In the genomic region with DNA sequence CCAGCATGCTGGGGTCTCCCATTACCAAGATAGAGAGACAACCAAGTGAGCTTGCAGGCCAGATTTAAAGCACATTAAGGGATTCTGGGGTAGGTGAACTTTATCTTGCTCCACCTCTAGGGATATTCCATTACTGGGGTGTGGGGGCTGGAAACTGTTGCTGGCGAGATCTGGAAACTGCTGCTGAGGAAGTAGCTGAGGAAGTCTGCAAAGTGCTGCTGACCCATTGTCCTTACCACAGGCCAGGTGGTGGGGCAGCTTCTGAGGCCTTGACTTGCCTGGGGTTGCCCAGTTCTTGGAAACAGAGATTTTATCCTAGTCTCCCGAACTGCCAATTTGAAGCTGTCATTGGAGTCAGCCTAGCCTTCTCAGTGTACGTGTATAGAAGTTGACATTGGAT, we compare ENCODE assay signal across 20 mouse cellular contexts. TPM values are rescaled to one million over a fixed set of nuclear protein-coding genes. Genes with fewer than 3 reads are reported as not detected.
DNase-seq lines count a peak whose midpoint lies in the region; ATAC-seq and TF ChIP-seq lines count a peak whose summit lies in the region.
"Had no signal": no experiment of that assay in that cellular context is flagged by ENCODE, and none has a peak within 500 bp of the region (broad histone marks: within the 10 kb centered on the region; RNA-seq: fewer than 3 reads in every experiment).

No protein-coding gene starts in this region.

- no peak for TF ChIP-seq POLR2A in ES-Bruce4 (IDR thresholded peaks at IDR 0.05; ENCODE audit: insufficient read depth, low read length)

- H3K36me3 ChIP-seq in heart, embryonic 10.5 days, result no peaks in the 10 kb centered on the region
- H3K36me3 ChIP-seq in ES-Bruce4 (ENCODE audit: control insufficient read depth, insufficient read depth, low read length, poor library complexity, severe bottlenecking), result no peaks in the 10 kb centered on the region
- H3K36me3 ChIP-seq: embryonic facial prominence, embryonic 10.5 days; embryonic facial prominence, embryonic 12.5 days; forebrain, embryonic 15.5 days had no signal

- TF ChIP-seq EP300 in ES-Bruce4 (IDR thresholded peaks at IDR 0.05; ENCODE audit: insufficient read depth, low read depth, low read length), result no peak

- no peaks in the 10 kb centered on the region for H3K9me3 ChIP-seq in heart, embryonic 10.5 days
- H3K9me3 ChIP-seq in ES-Bruce4 (replicated peaks; ENCODE audit: control insufficient read depth, insufficient read depth, low read length, poor library complexity, severe bottlenecking), result no peaks in the 10 kb centered on the region
- H3K9me3 ChIP-seq: embryonic facial prominence, embryonic 10.5 days; embryonic facial prominence, embryonic 12.5 days; forebrain, embryonic 13.5 days; forebrain, embryonic 15.5 days had no signal

- no peak for TF ChIP-seq CTCF in ES-Bruce4 (IDR thresholded peaks at IDR 0.05; ENCODE audit: low read depth, low read length)

- H3K27me3 ChIP-seq in heart, embryonic 10.5 days (ENCODE audit: insufficient read depth, poor library complexity, severe bottlenecking), result no peaks in the 10 kb centered on the region
- no peaks in the 10 kb centered on the region for H3K27me3 ChIP-seq in ES-Bruce4 (ENCODE audit: control insufficient read depth, insufficient read depth, low read length, poor library complexity, severe bottlenecking)
- H3K27me3 ChIP-seq: CH12.LX; embryonic facial prominence, embryonic 12.5 days; forebrain, embryonic 15.5 days had no signal

- no peak overlapping the region for H3K4me3 ChIP-seq in heart, embryonic 10.5 days
- H3K4me3 ChIP-seq in ES-Bruce4 (ENCODE audit: low read depth, low read length), result no peak overlapping the region
- H3K4me3 ChIP-seq: embryonic facial prominence, embryonic 10.5 days; embryonic facial prominence, embryonic 12.5 days; forebrain, embryonic 13.5 days; forebrain, embryonic 15.5 days had no signal

- H3K4me1 ChIP-seq in heart, embryonic 10.5 days, result peaks cover 27% of the 10 kb centered on the region
- peaks cover 8% of the 10 kb centered on the region for H3K4me1 ChIP-seq in ES-Bruce4 (ENCODE audit: control insufficient read depth, insufficient read depth, low read length)

- 0 out of 2 replicates have a peak, but pooled peaks have one; percentile 33 for ATAC-seq in granulocyte monocyte progenitor cell, adult 5-6 weeks (replicated peaks; ENCODE audit: poor library complexity, severe bottlenecking)
- ATAC-seq: CD4-positive, CD25-positive, alpha-beta regulatory T cell, adult 4 months; forebrain, embryonic 13.5 days; forebrain, embryonic 15.5 days had no signal

- no peak overlapping the region for H3K9ac ChIP-seq in ES-Bruce4 (ENCODE audit: low read depth, poor library complexity, severe bottlenecking)
- H3K9ac ChIP-seq: embryonic facial prominence, embryonic 12.5 days; forebrain, embryonic 13.5 days; forebrain, embryonic 15.5 days had no signal

- intact Hi-C loops in heart, postnatal 36 days (cut with DNase I), result no loop called here

- H3K27ac ChIP-seq in heart, embryonic 10.5 days, result no peak overlapping the region
- H3K27ac ChIP-seq in ES-Bruce4 (ENCODE audit: insufficient read depth, low read length), result peak overlapping the region; percentile 5; the same call in 1 of the 2 replicates
- H3K27ac ChIP-seq: embryonic facial prominence, embryonic 10.5 days; embryonic facial prominence, embryonic 12.5 days; forebrain, embryonic 13.5 days; forebrain, embryonic 15.5 days had no signal

- DNase-seq in heart, embryonic 10.5 days (ENCODE audit: low spot score), result peak; percentile 72
- no peak for DNase-seq in heart, postnatal 36 days
- no peak for DNase-seq in adrenal gland, adult 2 months
- DNase-seq in kidney, postnatal 10 days, result no peak
- DNase-seq: adrenal gland, adult 8-10 months; adrenal gland, postnatal 14 days; B cell, adult 2 months; cerebellum, adult 11-12 months; cerebellum, adult 2 months; cerebellum, adult 9-10 months; cerebellum, postnatal 10 days; cerebellum, postnatal 25 days had no signal

- WGBS in heart, embryonic 10.5 days, result 72% methylated on average over 3 of the region's 3 CpGs

RNA-seq across cellular contexts. Expression of gene Dtnb, which starts 26.7 kb away (rescaled TPM):
- 20.3 and 28.7 TPM in 2 replicates for polyA plus RNA-seq in heart, embryonic 10.5 days (2016; fragmentation: Nextera tagmentation; extraction: Ambion mirVana)
- 1 to 10 TPM; 5.8 to 6.7 TPM for total RNA-seq in heart, postnatal 36 days (2021)
- polyA plus RNA-seq in ES-Bruce4 (2011; ENCODE audit: insufficient read depth, insufficient read length, low read depth, missing spikeins), result 56.0 and 62.1 TPM in 2 replicates
- 14.2 and 27.7 TPM in 2 replicates for total RNA-seq in granulocyte monocyte progenitor cell, adult 5-6 weeks (2014; fragmentation: Nextera tagmentation)
- total RNA-seq in granulocyte monocyte progenitor cell, adult 5-6 weeks (2017), result 8.9 and 14.3 TPM in 2 replicates
- 10 to 100 TPM; 24.9 to 38.2 TPM for total RNA-seq in adrenal gland, adult 2 months (2021)
- 31.2 and 32.7 TPM in 2 replicates for polyA plus RNA-seq in adrenal gland, adult 2 months (2012; rRNA removed)
